Mouse (Mus musculus) ES-CJ7 (cell line): ENCODE results near the gene Hspb2.

Source experiments
- DNase-seq: peaks from one replicate; pipeline ENCODE4 v3.0.0; 2011; ENCODE audit warnings: low read depth, low spot score

Gene Hspb2

GRCm38 (mm10) chr9:50752054-50752602, at the start of gene Hspb2:
TSS of gene Hspb2 (minus strand) at chr9:50752354.
- no peak for DNase-seq

- DNase-seq: peak; percentile 81
Observed at GRCm38 (mm10) chr9:50800985-50801384, 48.8 kb upstream of the Hspb2 start.

DNA sequence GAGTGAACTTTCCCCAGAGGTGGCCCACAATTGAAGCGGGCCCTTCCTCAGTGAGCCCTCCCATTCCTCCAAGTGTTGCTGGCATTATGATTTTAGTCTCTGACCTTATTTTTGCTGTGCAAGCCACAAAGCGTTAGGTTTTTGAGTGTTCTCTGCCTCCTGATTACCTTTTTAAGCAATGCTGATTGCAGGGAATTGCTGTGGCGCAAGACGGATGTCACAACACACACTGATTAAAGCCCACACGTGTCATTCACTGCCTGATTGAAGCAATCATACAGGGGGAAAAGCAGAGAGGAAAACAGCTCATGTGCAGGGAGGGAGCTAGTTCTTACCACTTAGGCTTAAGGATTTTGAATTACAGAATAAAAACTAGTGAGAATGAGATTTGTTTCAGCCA, 46.2 kb upstream of the Hspb2 start:
- no peak for DNase-seq

GRCm38 (mm10) chr9:50797641-50798040, 45.5 kb upstream of the Hspb2 start:
- DNase-seq: no peak

GRCm38 (mm10) chr9:50796776-50797175, 44.6 kb upstream of the Hspb2 start:
- no peak for DNase-seq

GRCm38 (mm10) chr9:50795266-50795665, 43.1 kb upstream of the Hspb2 start:
- DNase-seq: no peak

GRCm38 (mm10) chr9:50782155-50782554, 30.0 kb upstream of the Hspb2 start:
- peak; percentile 58 for DNase-seq

DNA sequence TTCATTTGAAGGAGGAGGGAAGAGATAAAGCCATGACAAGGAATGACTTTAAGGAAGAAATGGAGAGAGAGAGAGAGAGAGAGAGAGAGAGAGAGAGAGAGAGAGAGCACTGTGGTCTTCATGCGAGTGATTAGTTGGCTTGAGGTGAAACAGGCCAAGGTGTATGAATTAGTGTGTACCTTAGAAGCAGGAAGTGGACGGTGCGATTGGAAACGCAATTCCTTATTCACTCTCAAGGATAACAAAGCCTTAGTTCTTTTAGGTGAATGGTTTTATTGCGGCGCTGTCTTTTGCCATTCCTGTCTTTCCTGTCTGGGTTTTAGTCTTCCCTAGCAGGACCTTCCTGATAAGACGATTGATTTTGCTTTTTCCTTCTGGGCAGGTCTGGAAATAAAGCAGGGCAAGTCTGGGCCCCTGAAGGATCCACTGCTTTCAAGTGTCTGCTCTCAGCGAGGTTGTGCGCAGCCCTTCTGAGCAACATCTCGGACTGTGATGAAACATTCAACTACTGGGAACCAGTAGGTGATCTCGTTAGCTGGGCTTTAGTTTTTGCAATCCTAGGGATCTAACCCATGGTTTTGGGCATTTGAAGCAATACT, 24.1 kb upstream of the Hspb2 start:
- no peak for DNase-seq

- peak; percentile 34 for DNase-seq
Observed at GRCm38 (mm10) chr9:50775662-50776126, 23.5 kb upstream of the Hspb2 start.

DNA sequence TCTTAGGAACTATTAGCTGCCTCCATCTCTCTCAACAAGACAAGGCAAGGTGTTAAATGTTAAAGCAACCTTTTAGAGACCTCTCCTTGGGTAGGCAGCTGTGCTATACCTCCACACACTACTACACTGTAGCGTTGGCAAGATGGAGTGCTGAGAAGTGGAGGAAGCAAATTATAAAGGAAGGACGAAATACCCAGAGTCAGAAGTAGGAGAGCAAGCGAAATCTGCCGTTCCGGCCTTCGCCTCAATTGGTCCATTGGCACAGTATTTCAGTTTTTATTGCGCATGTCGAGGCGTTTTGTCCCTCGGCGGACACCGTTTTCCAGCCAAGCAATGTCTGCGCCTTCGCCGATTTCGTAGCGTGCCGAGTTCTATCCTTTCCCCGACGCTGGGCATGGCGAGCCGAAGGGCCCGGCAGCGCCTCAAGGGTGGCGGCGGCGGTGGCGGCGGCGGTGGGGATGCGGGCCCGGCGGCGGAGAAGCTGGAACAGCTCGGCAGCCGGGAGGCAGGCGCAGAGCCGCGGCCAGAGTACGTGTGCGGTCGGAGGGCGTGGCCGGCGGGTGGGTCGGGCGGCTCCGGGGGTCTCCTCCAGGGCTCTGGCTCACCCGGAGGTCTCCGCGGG, 22.9 kb upstream of the Hspb2 start, which contains the start of the genes Alg9 and 1110032A03Rik:
TSS of gene Alg9 (plus strand) at position 29 of the 622 bp plus-strand sequence.
TSS of gene 1110032A03Rik (minus strand) at position 530 of the 622 bp plus-strand sequence.
- peak; percentile 84 for DNase-seq

DNA sequence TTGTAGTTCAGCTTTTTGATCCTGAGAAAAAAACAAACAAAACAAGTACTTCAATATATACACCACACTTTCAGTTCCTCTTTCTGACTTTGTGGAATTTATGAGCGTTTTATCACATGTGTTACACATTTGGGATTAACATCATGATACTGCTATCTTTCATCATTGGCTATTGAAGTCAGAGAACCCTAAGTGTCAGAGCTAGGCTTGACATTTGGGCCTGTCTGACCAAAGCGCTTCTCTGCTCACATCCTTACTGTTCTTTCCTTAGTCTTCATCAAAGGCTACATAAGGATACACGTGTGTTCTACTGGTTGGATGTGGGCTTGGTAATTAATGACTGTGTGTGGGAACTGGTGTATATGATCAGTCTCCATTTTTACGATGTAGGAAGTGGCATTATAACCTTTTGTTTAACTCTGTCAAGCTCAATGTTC, 21.9 kb upstream of the Hspb2 start:
- DNase-seq: no peak

- DNase-seq: no peak
Observed at GRCm38 (mm10) chr9:50770011-50770410, 17.9 kb upstream of the Hspb2 start.

DNA sequence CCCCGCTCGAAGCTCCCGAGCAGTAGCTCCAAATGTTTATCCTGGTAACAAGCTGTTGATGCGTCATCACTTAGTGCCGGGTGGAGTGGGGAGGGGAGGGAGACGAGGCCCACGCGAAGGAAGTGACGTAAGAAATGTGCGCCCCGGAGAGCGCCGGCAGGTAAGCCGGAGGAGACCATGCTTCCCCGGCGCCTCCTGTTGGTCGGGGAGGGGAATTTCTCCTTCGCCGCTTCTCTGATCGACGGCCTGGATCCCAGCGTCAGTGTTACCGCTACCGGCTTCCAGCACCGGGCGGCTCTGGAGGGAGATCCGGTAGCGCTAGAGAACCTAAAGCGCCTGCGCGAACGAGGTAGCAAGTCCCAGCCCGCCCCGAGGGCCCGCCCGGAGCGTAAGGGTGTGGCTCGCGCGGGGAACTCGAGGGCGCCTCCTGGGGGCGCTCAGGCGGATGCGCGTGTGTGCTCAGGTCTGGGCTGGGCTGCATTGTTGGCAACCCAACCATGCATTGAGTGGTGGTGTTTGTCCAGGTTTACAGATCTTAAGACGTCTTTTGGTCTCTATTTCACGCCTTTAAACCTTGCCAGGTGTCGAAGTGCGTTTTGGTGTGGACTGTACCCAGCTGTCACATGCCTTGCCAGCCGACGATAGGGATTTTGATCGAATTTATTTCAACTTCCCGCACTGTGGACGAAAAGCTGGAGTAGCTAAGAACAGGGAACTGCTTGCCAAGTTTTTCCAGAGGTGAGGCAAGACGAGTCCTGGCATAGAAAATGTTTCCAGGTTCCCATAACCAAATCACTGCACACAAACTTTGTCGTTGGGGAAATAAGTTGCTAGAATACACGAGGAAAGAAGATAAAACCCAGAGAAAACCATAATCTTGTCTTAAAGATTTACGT, 16.2 kb upstream of the Hspb2 start, which contains the start of gene Fdxacb1:
TSS of gene Fdxacb1 (plus strand) at position 130 of the 896 bp plus-strand sequence.
- DNase-seq: peak; percentile 98

GRCm38 (mm10) chr9:50767531-50768106, 15.5 kb upstream of the Hspb2 start:
- no peak for DNase-seq

GRCm38 (mm10) chr9:50763331-50763730, 11.2 kb upstream of the Hspb2 start:
- no peak for DNase-seq

GRCm38 (mm10) chr9:50761520-50762243, 9.5 kb upstream of the Hspb2 start:
- no peak for DNase-seq

DNA sequence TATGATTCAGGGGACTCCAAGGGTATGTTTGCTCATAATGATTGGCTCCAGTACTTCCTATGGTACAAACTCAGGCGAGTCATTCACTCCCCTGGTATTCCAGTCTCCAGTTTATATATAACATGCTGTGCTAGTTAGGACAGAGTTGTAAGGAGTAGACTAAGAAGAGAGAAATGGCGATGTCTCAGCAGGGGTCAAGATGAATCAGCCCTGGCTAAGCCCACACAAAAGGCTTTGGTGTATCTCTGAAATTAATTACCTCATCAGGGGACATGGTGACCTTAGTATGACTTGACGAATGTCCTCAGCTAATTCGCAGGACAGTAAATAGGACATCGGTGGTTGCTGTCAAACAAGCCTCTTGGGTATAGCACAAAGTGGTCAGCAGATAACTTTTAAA, 4.6 kb upstream of the Hspb2 start:
- no peak for DNase-seq

DNA sequence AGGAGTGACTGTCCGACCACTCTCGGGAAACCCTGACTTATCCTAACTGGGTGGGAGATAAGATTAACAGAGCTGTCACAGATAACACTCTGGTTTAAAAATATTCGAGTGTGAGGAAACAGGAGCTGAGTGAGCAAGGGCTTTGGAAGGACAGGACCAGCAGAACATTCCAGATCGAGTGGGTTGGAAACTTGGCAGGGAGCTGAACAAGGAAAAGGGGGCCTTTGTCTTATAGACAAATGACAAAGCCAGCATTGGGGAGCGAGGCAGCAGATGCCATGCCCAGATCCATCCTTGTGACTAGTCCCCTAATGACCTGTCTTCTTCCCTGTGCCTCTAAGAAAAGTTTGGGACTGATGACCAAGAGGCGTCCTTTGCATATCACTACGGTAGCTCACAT, 1.8 kb upstream of the Hspb2 start:
- no peak for DNase-seq

DNA sequence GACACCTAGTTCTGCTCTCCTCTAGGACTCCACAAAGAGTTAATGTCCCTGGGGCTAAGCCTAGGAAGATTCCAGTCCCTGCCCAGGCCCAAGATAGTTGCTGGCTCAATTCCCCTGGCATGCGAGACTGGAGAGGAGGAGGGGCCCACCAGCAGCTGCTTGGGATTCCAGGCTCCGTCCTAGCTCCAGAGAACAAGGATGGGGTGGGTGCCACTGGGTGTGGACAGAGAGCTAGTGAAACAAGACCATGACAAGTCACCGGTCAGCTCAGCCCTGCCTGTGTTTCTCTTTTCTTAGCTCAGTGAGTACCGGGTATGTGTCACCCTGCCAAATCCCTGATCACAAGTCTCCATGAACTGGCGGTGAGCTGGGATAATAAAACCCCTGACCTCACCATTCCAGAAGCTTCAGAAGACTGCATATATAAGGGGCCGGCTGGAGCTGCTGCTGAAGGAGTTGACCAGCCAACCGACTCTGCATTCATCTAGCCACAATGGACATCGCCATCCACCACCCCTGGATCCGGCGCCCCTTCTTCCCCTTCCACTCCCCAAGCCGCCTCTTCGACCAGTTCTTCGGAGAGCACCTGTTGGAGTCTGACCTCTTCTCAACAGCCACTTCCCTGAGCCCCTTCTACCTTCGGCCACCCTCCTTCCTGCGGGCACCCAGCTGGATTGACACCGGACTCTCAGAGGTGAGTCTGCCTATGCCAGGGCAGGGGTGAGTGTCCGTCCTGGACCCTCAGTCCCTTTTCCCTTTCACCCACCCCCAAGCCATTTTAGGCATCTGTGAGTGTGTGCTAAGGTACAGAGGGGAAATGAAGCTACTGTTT, 846 bp upstream of the Hspb2 start:
- no peak for DNase-seq

GRCm38 (mm10) chr9:50751323-50751722, 831 bp downstream of the Hspb2 start, which contains the start of gene Cryab:
TSS of gene Cryab (plus strand) at chr9:50751325.
- no peak for DNase-seq
